Mouse (Mus musculus): ENCODE measurements around the gene Wdr93. TPM values are rescaled to one million over a fixed set of nuclear protein-coding genes. Genes with fewer than 3 reads are reported as not detected.
"Not testable (repeated sequence)": the region's sequence is repeated elsewhere in the genome, so short reads cannot be mapped to it uniquely, and the experiment has no call there.

Wdr93 gene
- total RNA-seq, 2 experiments from 2014 or later: 0.23 to 0.40 TPM

DNA sequence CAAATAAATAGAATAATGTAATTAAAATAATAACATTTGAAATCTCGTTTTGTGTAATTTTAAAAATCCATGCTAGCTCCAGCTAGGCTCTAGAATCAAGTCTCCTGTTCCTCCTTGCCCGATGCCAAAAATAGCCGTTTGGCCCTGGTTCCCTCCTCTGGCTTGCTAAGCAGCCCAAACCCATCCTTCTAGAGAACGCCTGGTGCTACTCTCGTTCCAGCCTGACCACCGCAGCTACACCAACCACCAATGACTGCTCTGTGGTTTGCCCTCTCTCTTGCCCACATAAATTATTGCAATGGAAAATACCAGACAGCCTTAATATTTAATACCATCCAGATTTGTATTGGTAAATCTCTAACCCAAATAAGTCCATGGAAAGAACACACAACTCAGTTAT, 4.7 kb downstream of the Wdr93 start:
- no peak for DNase-seq (ENCODE audit: low spot score in 2 of 2)

- no peak for DNase-seq (ENCODE audit: low spot score in 2 of 2)
These were observed 6.5 kb downstream of the Wdr93 start for GRCm38 (mm10) chr7:79749511-79749910.

DNA sequence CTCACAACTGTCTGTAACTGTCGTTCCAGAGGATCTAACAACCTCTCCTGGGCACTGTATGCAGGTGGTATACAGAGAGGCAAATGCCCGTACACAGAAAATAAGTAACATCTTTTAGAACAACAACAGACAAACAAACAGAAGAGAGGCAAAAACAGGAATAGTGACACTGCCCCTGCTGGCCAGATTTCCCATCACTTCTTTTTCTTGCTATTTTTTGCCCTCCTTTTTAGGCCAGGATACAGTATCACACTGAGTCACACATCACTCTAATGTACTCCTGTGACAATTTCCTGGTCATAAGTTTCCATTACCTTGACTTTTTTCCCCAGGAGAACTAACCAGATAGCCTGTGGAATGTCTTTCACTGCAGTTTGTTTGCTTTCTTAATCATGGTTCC, 13.4 kb downstream of the Wdr93 start:
- DNase-seq (ENCODE audit: low spot score in 2 of 2): no peak

GRCm38 (mm10) chr7:79758176-79758575, 15.2 kb downstream of the Wdr93 start:
- no peak for DNase-seq (ENCODE audit: low spot score in 2 of 2)

- DNase-seq (ENCODE audit: low spot score in 2 of 2): no peak
These were observed 16.8 kb downstream of the Wdr93 start for GRCm38 (mm10) chr7:79759766-79760165.

DNA sequence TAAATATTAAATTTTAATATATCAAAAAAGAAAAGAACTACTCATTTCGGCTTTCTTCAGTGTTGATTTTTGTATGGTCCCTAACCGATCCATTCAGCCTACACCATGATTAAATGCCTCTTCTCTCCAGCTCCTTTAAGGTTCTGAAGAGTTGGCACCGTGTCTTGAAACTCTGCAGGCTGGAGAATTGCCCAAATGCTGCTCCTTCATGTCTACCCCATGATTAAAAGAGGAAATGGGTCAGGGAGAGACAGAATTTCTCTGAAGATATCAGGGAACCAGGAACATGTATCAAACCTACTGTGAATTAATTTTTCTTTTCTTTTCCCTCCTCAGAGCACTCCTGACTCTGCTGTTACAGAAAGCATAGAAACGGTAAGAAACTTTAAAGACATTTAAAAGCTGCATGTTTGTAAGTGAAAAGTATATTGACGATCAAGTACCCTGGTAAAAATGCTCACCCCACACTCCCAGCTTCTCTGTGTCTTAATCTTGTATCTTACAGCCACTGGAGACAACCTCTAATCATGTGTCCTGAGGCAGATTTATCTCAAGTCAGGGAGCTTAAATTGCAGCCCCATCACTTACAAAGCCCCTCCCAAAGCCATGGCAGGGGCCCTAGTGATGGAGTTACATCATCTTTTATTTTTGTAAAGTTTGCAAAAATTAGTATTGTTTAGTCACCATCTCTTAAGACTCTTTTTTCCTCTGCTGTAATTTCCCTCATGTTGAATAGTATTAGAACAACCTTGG, 18.3 kb downstream of the Wdr93 start:
- DNase-seq (ENCODE audit: low spot score in 2 of 2): no peak

- DNase-seq (ENCODE audit: low spot score in 2 of 2): no peak
These were observed 19.1 kb downstream of the Wdr93 start for GRCm38 (mm10) chr7:79762106-79762505.

DNA sequence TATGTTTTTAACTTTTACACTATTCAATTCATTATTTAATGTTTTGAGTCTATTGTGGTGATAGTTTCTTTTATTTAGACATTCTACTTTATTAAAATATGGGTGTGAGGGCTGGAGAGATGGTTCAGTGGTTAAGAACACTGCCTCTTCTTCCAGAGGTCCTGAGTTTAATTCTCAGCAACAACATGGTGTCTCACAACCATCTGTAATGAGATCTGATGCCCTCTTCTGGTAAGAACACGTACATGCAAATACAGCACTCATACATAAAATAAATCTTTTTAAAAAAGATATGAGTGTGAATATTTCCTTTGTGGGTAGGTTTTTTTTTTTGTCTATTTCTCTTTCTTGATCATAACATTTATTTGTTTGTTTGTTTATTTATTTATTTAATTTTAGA, 23.0 kb downstream of the Wdr93 start:
- no peak for DNase-seq (ENCODE audit: low spot score in 2 of 2)

GRCm38 (mm10) chr7:79769664-79770063, 26.7 kb downstream of the Wdr93 start:
- DNase-seq (ENCODE audit: low spot score in 2 of 2): no peak

GRCm38 (mm10) chr7:79771561-79772512, 28.9 kb downstream of the Wdr93 start:
- peak in 1 of 2 experiments; percentile 56 for DNase-seq (ENCODE audit: low spot score in 2 of 2)

DNA sequence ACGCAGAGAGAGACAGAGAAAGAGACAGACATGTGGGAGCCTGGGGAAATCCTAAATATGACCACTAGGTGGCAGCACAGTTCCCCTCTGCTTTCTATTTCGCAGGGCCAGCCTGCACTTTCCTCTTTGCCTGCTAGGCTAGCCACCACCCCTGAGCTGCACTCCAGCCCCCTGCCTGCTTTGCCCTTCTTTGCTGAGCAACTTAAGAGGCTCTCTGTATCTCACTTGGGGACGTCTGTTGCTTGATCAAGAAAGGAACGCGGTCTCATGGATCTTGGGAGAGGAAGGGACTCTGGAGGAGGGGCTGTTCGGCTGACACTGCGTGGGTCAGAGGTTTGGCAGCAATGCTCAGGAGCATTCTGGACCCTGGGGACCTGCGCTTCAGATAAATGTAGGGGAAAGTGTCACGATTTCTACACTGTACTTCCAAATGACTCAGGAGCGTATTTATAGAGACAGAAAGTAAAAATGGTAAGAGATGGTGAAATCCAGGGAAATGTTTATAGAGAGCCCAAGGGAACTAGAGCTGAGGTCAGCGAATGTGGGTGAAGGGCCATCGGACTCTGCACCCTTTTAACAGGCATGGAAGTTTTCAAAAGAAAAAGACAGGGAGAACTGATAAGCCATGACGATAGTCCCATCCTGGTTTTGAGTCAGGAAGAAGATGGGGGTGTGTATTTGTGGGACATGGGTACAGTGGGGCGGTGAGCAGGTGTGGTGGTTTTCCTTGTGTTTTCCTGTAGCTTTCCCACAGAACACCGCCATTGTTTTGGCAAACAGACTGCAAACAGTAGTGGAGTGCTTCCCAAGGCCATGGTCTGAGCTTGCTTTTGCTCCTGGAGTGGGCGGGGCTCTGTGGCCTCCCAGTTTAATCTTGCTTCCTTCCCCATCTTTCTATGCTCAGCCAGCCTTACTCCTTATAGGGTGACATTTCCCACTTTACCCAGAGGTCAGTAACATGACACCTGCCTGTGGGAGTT, 38.0 kb downstream of the Wdr93 start:
- DNase-seq (ENCODE audit: low spot score in 2 of 2): peak; percentile 37 to 86

- no peak for DNase-seq (ENCODE audit: low spot score in 2 of 2)
These were observed 39.0 kb downstream of the Wdr93 start for GRCm38 (mm10) chr7:79781826-79782515.

DNA sequence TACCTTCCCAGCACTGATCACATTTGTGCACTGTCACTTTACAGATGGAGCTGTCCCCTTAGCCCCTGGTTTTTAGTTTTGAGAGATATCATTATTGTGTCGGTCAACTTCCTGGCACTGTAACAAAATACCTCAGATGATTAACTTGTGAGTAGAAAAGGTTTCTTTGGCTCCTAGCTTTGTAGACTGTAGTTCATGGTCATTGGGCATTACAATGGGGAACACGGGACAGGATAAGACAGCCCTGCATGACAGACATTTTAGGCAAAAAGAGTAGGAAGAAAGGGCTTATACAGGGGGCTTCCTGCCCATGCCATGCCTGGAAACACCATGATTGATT, 39.5 kb downstream of the Wdr93 start:
- no peak for DNase-seq (ENCODE audit: low spot score in 2 of 2)

DNA sequence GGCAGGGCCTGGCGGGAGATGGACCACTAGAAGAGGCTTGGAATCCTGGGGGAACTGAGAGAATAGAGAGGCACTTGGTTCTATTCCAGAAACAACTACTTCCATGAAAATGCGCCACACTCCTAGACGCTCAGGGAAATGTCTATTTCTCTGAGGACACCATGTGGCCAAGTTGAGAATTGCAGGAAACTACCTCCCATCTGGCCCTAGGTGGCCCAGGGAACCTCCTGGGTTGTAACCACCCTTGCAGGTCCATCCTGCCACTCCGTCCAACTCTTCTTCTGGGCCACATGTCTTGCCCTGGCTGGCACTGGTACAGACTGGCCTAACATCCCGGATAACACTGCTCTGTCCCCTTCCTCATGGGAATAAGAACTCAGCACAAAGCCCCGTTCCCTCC, 43.3 kb downstream of the Wdr93 start:
- peak; percentile 16 to 77 for DNase-seq (ENCODE audit: low spot score in 2 of 2)

DNA sequence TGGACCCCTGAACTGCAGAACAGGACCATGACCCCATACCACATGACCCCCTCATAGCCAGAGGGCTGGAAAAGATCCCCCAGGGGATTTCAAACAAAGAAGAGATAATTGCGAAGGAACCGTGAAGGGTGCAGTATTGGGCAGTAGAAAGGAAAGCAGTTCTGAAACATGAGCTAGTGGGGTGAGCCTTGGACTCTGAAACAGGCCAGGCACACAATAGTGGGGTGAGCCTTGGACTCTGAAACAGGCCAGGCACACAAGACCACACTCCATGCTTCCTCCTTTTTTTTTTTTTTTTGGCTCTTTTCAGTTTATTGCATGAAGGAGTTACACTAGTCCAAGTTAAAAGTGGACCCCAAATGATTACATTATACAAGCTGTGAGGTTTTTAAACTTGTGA, 46.8 kb downstream of the Wdr93 start:
- not testable (repeated sequence) for DNase-seq (ENCODE audit: low spot score in 2 of 2)

DNA sequence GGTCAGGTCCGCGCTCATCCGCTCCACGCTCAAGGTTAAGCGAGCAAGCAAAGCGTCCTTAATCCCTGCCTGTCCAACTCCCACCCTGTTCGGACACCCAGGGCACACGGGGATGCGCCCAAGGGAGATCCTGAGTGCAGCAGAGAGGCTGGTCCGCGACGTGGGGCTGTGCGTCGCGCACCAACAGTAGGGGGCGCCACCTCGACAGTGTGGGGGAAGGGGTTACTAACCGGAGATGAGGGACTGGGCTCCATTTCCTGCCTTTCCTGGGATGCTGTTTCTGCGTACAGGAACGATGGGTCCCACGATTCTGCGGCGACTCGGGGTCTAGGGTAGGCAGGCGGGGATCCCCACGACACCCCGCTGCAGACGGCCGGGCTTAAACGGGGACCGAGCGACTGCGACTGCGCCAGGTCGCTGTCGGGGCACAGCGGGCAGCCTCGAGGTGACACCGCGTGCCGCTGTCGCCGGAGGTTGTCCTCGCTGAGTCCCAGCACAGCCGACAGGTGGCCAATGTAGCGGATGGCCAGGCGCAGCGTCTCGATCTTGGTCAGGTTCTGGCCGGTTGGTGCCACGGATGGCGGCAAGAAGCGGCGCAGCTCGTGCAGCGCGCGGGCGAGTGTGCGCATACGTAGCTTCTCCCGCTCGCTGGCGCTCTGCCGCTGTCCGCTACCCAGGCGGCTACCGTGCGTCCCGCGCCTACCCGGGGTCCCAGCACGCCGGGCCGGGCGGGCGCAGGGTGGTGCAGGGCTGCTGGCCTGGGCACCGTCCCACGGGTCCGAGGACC, 49.9 kb downstream of the Wdr93 start:
- peak in 1 of 2 experiments; percentile 30 for DNase-seq (ENCODE audit: low spot score in 2 of 2)

DNA sequence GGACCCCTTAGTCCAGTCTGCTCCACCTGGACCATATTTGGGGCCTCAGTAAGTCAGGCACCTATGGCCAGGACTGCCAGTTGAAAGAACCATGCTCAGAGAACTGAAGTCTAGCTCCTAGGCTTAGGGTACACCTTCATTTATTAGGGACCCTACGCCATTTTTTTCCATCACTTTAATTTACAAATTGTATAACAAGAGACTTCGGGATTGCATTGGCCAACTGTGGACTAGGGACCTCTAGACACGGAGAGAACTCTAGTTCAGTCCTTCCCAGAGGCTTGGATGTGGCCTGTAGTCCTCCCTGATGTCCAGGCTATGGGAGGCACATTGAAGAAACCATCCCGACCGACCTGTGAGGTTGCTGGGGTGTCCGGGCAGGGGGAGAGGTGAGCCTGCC, 50.7 kb downstream of the Wdr93 start, which contains the start of gene Mesp1:
Mesp1 (minus strand) TSS at position 101 of the 400 bp plus-strand sequence.
- no peak for DNase-seq (ENCODE audit: low spot score in 2 of 2)

DNA sequence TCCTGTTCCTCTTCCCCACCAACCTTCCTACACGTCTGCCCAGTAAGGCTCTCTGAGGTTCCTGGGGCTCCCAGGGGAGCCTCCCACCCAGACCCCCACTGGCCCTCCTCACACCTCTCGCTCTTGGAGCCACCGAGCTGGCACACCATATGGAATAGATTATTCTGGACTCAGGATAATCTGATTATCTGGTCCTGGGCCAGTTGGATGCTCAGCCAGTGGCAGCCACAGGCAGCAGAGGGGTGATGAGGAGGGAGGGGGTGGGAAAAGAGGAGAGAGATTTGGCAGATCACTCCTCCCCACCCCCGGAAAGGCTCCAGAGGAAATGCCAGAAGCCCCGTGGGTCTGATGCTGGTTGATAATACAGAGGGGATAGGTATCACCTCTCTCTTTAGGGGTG, 55.6 kb downstream of the Wdr93 start:
- DNase-seq (ENCODE audit: low spot score in 2 of 2): no peak

DNA sequence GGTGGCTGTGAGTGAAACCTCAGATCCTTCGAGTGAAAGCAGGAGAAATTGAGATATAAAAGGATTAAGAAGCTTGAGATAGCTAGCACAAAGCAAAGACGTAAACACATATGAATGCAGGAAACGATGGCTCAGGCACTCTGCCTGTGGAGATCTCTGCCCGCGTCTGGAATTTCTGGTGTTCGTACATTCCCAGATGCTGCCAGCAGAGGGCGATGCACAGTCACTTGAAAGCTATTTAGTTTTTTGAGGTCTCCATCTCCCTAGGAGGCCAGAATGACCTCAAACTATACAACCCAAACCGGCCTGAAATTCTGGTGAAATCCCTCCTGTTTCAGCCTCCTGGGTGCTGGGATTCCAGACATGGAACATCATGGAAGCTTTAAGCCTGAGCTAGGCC, 56.1 kb downstream of the Wdr93 start:
- DNase-seq (ENCODE audit: low spot score in 2 of 2): peak; percentile 61 to 90

GRCm38 (mm10) chr7:79799506-79799905, 56.5 kb downstream of the Wdr93 start:
- no peak for DNase-seq (ENCODE audit: low spot score in 2 of 2)
